Mouse (Mus musculus) G1E (cell line): ENCODE results near the gene Higd1a. TPM values are rescaled to one million over a fixed set of nuclear protein-coding genes. Genes with fewer than 3 reads are reported as not detected.
A peak's percentile ranks its signal among the peaks of the same experiment; 100 is the strongest.

Experiments used
- ATAC-seq: 2 replicates; pipeline ENCODE4 v1.8.0; 2016; ENCODE audit warnings: mild to moderate bottlenecking; ENCODE audit not compliant: insufficient number of reproducible peaks, poor library complexity, low FRiP score, severe bottlenecking; ENCODE audit errors: extremely low read depth
- DNase-seq: peaks from one replicate; pipeline ENCODE4 v3.0.0; 2012; ENCODE audit warnings: low spot score
- H3K27me3 ChIP-seq: 2 replicates; pipeline ENCODE4 v1.6.1; 2012; ENCODE audit warnings: mild to moderate bottlenecking, low read length, inconsistent platforms; ENCODE audit not compliant: insufficient read depth
- H3K36me3 ChIP-seq: replicated peaks from 2 replicates; pipeline ENCODE3; 2012; ENCODE audit warnings: mild to moderate bottlenecking, inconsistent platforms
- H3K4me1 ChIP-seq: 2 replicates; pipeline ENCODE4 v1.6.1; 2012; ENCODE audit warnings: low read depth, low read length, inconsistent platforms, mixed read lengths; ENCODE audit not compliant: insufficient read depth
- H3K4me3 ChIP-seq: 2 replicates; pipeline ENCODE4 v1.5.1; 2012; ENCODE audit warnings: low read depth, mild to moderate bottlenecking, inconsistent platforms, low read length, moderate library complexity, mixed read lengths
- H3K9me3 ChIP-seq: replicated peaks from 2 replicates; pipeline ENCODE4 v1.6.1; 2012; ENCODE audit warnings: inconsistent platforms
- CTCF ChIP-seq: IDR thresholded peaks from 2 replicates; pipeline ENCODE4 v1.5.1; 2012; ENCODE audit warnings: low read depth, low read length, inconsistent platforms, mixed read lengths
- GATA1 ChIP-seq: IDR thresholded peaks from 2 replicates; pipeline ENCODE4 v1.6.1; 2012; ENCODE audit warnings: borderline replicate concordance, low read length, inconsistent platforms, mixed read lengths
- GATA2 ChIP-seq: IDR thresholded peaks from 2 replicates; pipeline ENCODE4 v1.6.1; 2012; ENCODE audit warnings: low read depth, low read length, inconsistent platforms, borderline replicate concordance
- POLR2AphosphoS5 ChIP-seq: IDR thresholded peaks from 2 replicates; pipeline ENCODE4 v1.6.1; 2012; ENCODE audit warnings: low read depth, low read length, inconsistent platforms; ENCODE audit not compliant: insufficient replicate concordance
- TAL1 ChIP-seq: conservative IDR thresholded peaks from 2 replicates; pipeline ENCODE4 v1.6.1; 2012; ENCODE audit warnings: low read depth, low read length, inconsistent platforms, mixed read lengths
- polyA plus RNA-seq: library from polyadenylated mRNA; stranded (reverse); fragments of >175 nt; gene quantifications from 2 replicates; pipeline ENCODE4 v1.2.3, GENCODE M21; 2012
- total RNA-seq, 2 experiments: library from RNA; stranded (forward) in 1 of 2; stranded (reverse) in 1 of 2; fragments of 200-1000 nt in 1 of 2; fragments of >200 nt in 1 of 2; fragmentation: Nextera tagmentation in 1 of 2; gene quantifications; 2 replicates each; pipeline ENCODE4 v1.2.3; 2014 to 2017

Higd1a gene
- total and polyA plus RNA-seq, 3 experiments: 54.5 to 114 (median 73.3) TPM

DNA sequence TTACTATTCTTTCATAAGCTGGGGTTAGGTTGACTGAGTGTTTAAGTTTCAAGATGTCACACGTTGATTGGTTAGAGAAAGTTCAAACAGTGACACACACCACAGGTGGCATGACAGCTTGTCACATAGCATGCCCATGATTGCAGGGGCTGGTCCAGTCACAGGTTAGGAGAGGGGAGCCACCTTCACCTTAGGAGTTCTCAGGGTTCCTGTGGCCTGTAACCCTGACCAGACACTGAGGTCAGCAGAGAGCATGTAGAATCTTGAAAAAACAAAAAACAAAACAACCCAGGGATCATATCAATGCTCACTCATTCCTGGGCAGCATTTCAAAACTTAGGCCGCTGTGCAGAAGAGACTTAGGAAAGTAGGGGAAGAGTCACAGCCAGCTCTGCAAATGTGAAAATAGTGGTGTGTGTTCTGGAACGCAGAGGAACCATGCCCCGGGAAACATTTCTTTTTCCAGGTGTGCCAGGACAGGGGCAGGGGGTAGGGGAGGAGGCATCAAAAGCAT is 31.8 kb upstream of the Higd1a start:
- Histone ChIP-seq H3K36me3 (no peaks in the 10 kb centered on the region), H3K4me3 (no peak overlapping the region), H3K9me3 (no peaks in the 10 kb centered on the region), H3K4me1 (no peaks in the 10 kb centered on the region), H3K27me3 (peaks cover 15% of the 10 kb centered on the region)
- DNase-seq (no peak), ATAC-seq (no peak)
- no peak for TF ChIP-seq POLR2AphosphoS5
- no peak for TF ChIP-seq CTCF
- no peak for TF ChIP-seq GATA1
- no peak for TF ChIP-seq TAL1
- TF ChIP-seq GATA2: no peak

DNA sequence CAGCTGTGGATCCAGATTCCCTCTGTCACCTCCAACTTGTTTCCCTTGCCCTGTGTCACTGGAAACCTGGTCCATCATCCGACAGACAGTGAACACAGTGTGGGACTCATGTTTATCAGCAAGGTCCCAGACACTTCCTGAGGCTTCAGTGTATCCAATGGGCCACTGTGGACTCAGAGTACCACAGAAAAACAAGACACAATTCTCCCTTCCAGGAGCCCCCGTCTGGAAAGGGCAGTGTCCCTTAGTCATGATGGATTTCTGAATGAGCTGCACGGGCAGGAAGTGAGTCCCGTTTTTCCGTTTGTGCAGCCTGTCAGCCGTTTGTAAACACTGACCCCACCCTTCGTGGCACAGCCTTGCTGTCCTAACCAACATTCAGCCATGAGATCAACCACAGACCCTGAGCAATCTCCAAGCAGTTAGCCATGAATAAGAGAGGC is 23.9 kb upstream of the Higd1a start:
- Histone ChIP-seq H3K4me3 (peak overlapping the region; percentile 43; the same call in 1 of the 2 replicates), H3K4me1 (peaks cover 14% of the 10 kb centered on the region), H3K9me3 (no peaks in the 10 kb centered on the region), H3K27me3 (peaks cover 7% of the 10 kb centered on the region), H3K36me3 (no peaks in the 10 kb centered on the region)
- DNase-seq (no peak), ATAC-seq (no peak)
- TF ChIP-seq GATA1 (no peak), GATA2 (no peak), TAL1 (no peak)

DNA sequence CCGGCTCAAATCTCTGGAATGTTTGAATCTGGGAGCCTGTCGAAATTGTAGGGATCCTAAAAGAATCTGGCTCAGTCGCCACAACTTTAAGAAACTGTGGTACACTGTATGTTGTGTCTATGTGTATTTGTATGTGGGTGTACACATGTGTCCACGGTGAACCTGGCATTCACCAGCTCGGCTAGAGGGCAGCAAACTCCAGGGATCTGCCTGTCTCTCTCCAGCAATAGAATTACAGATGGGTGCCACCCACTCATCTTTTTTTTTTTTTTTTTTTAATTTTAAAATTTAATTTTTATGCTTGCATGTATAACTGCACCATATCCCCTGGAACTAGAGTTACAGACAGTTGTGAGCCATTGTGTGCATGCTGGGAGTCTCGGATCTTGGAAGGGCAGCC is 23.1 kb upstream of the Higd1a start:
- H3K4me1 ChIP-seq: peaks cover 14% of the 10 kb centered on the region
- ATAC-seq (no peak), DNase-seq (no peak)
- TF ChIP-seq GATA1 (no peak), TAL1 (no peak), CTCF (no peak), GATA2 (no peak), POLR2AphosphoS5 (no peak)
- peaks cover 13% of the 10 kb centered on the region for H3K27me3 ChIP-seq
- H3K36me3 ChIP-seq: no peaks in the 10 kb centered on the region
- no peaks in the 10 kb centered on the region for H3K9me3 ChIP-seq
- no peak overlapping the region for H3K4me3 ChIP-seq

DNA sequence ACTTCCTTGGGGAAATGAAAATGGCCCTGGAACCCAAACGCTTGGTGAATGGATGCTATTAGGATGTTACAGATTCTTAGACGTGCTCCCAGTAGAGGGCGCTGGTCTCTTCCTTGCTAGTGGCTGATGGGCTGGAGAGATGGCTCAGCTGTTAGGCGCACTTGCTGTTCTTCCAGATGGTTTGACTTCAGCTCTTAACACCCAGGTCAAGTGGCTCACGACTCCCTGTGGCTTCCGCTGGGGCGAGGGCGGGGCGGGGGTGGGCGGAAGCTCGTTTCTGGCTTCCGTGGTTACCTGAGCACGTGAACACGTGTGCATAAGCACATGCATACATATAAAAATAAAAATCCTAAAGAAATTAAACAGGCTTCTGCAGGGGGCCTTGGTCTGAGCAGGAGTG is 22.7 kb upstream of the Higd1a start:
- Histone ChIP-seq H3K4me3 (no peak overlapping the region), H3K4me1 (peaks cover 14% of the 10 kb centered on the region), H3K9me3 (no peaks in the 10 kb centered on the region), H3K36me3 (no peaks in the 10 kb centered on the region), H3K27me3 (peaks cover 13% of the 10 kb centered on the region)
- no peak for TF ChIP-seq GATA2
- TF ChIP-seq CTCF: peak; percentile 53; the same call in 1 of the 2 replicates
- peak; percentile 22 for DNase-seq
- no peak for ATAC-seq

DNA sequence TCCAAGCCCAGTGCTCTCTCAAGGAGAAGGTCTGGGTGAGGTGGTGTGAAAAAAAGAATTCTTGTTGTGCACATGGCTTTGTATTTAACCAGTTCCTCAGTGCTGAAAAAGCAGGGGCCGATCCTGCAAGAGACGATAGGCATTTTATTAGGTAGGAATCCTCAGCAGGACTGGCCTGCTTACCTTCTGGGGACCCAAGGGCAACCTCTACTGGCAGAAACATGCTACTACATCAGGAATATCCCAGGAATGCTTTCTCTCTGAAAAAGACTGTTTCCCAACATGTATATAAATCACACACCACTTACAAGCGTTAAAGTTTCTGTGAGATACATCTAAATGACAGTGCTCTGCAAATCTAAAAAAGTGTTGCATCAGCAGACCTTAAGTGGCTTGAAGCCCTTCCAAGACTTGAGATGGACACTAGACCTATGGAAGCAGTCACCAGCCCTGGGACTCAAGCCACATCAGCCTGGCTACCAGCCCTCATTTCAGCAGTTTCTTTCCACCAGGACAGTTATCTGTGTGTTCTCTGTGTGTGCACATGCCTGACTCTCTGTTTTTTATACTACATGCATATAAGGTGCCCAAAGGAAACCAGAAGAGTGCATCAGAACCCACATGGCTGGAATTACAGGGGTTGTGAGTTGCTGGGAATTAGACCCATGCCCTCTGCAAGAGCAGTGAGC is 19.0 kb upstream of the Higd1a start:
- no peaks in the 10 kb centered on the region for H3K36me3 ChIP-seq
- H3K9me3 ChIP-seq: no peaks in the 10 kb centered on the region
- peaks cover 13% of the 10 kb centered on the region for H3K27me3 ChIP-seq
- TF ChIP-seq GATA2: no peak
- TF ChIP-seq CTCF: peak; percentile 82; the same call in 1 of the 2 replicates
- H3K4me3 ChIP-seq: no peak overlapping the region
- DNase-seq (peak; percentile 32), ATAC-seq (no peak; the same call in 1 of the 2 replicates)
- peaks cover 12% of the 10 kb centered on the region for H3K4me1 ChIP-seq

DNA sequence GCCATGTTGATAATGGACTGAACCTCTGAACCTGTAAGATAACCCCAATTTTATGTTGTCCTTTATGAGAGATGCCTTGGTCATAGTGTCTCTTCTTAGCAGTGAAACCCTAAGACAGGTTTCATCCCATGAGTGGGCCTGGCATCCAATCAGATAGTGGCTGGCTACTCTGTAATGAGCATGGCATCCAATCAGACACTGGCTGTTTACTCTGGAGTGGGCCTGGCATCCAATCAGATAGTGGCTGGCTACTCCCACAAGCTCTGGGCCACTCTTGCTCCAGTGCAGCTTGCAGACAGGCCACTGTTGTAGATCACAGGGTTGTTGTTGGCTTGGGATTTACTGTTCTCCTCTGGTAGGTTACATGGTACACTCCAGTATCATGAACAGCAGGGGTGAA is 15.4 kb upstream of the Higd1a start:
- peaks cover 24% of the 10 kb centered on the region for H3K27me3 ChIP-seq
- H3K36me3 ChIP-seq: no peaks in the 10 kb centered on the region
- H3K4me1 ChIP-seq: no peaks in the 10 kb centered on the region
- no peak for TF ChIP-seq GATA2
- no peak for TF ChIP-seq POLR2AphosphoS5
- TF ChIP-seq GATA1: no peak
- TF ChIP-seq TAL1: no peak
- TF ChIP-seq CTCF: no peak
- ATAC-seq: no peak
- no peak overlapping the region for H3K4me3 ChIP-seq
- no peak for DNase-seq
- H3K9me3 ChIP-seq: no peaks in the 10 kb centered on the region
